Mouse (Mus musculus): ENCODE results near the gene Fa2h. TPM values are rescaled to one million over a fixed set of nuclear protein-coding genes. Genes with fewer than 3 reads are reported as not detected.
A peak's percentile ranks its signal among the peaks of the same experiment; 100 is the strongest.

Fa2h gene
- total RNA-seq (2021): under 1 TPM in 1 of 2 experiments, not detected in 1; 0.21 TPM
- long read RNA-seq, experiment 1: 0 reads
- long read RNA-seq, experiment 2: 0 reads

DNA sequence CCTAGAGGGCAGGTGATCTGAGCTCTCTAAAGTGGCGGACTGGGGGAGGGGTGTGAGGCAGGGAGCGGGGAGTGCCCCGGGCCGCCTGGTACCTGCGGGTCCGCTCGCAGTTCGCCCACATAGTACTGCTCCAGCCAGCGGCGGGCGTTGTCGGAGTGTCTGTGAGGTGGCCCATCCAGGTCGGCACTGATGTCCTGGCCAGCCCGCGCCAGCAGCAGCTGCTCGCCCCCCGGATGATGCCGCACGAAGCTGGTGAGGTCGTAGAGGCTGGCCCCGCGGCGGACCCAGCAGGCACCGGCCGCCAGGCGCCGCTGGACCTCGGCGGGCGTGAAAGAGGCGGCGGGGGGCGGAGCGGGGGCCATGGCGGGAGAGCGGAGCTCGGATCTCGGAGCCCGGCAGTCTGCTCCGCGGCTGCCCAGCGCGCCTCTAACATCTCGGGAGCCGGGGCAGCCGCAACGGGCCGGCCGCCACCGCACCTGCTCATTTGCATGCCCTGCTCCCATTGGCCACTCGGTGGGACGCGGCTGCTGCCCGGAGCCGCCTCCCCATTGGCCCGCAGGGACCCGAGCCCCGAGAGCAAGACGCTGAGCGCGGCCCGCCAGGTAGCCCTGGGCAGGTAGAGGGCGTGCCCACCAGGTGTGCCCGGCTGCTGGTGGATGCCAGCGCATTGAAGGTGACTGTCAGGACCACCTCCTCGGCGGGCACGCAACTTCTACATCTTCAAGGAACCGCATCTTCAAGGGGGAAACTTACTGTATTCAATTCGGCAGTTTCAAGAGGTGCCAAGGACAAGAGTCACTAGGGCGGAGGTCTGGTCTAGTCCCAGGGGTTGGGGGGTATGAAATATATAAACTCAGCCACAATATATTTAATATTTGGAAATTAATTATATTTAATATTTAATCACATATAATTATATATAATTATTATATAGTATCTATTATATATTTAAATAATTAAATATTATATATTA lies at the start of gene Fa2h:
Gene Fa2h, minus strand, starts transcription at position 434 of the 973 bp plus-strand sequence.
- peak; percentile 58 to 77 for DNase-seq

DNA sequence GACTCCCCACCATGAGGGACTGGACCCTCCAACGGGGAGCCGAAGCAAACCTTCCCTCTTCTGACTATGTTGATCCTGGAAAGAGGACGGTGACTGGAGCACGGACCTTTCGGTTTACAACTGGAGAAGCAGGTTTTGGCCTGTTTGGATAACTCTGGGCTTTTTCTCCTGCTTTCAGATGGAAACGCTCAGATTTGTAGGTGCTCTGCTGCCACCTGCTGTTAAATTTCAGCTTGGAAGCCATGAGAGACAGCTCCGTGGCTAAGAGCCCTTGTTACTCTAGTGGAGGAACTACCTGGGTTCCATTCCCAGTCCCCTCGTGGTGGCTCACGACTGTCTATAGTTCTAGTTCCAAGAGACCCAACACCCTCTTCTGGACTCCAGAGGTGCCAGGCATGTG lies 45.6 kb upstream of the Fa2h start:
- peak; percentile 60 to 85 for DNase-seq

DNA sequence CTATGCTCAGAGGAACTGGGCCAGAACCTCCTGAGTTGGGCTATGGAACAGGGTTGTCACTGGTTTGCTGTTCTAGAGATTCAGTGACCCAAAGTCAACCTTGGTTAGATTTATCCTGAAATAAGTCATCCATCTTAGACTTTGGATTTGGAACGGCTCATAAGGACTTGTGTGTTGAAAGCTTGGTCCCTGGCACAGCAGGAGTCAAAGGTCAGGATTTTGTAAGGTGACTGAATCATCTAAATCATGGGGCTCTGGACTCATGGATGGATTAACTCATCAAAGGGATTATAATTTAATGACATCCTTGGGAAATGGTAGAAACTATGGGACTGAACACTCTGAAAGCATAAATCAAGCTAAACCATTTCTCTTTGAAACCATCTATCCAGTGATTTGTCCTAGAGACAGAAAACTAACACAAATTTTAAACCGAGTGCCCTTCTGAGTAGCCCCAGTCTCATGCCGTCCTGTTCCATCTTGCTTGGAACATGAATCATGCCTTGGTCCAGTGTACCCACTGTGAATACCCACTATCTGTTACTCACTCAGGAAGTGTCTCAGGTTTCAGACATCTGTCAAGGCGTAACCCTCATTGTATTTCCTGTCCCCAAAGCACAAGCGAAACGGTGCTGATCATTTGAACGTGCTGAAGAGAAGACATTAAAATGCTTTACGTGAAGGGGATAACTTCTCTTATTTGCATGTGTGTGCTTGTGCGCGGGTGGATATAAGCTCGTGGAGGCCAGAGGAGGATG lies 41.6 kb upstream of the Fa2h start:
- no peak for DNase-seq

DNA sequence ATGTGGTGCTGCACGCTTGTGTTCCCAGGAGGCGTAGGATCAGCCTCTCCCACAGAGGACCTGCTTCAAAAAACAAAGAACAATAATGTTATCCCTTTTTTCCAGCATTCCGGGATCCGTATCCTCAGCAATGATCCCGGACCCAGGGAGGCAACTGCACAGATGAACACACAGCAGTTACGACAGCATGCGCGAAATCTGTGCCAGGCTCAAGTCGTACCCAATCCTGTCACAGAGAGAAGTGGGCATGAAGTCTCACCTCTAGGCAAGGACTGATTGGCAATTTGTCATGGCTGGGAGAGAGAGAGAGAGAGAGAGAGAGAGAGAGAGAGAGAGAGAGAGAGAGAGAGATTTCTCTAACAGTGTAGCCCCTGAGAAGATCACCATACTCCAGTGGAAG lies 31.0 kb upstream of the Fa2h start:
- no peak for DNase-seq

DNA sequence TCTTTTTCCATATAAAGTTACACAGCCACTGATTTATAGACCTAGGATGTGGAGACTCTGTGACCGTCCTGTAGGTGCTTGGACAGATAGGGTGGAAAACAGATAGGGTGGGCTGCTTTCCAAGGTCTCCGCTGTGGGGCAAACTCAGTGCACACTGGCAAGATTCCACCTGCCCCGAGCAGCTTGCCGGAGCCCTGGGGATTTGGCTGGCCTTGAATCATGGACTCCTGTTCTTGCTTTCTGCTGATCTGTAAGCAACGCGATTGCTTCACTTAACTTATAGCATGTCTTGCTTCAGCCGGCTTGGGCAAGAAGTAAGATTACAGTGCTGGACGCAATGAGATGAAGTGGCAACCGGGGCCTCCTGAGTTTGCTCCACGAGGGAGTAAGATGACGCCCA lies 30.6 kb upstream of the Fa2h start:
- no peak for DNase-seq

DNA sequence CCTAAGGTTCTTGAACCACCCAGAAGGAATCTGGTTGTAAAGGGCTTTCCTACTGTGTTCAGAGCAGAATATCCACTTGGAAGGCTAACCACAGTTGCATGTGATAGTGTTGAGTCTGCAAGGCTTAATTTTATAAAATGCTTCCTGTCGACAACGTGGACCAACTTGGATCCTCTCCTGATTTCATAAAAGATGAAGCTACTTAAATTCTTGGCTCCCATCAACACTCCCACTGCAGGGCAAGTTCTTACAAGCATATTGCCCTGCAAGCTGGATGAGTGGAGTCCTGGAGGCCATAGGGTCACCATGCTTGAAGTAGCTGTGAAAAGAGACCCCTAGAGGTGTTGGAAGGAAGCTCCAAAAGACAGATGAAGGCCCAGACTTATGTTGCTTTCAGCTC lies 29.0 kb upstream of the Fa2h start:
- DNase-seq: no peak

DNA sequence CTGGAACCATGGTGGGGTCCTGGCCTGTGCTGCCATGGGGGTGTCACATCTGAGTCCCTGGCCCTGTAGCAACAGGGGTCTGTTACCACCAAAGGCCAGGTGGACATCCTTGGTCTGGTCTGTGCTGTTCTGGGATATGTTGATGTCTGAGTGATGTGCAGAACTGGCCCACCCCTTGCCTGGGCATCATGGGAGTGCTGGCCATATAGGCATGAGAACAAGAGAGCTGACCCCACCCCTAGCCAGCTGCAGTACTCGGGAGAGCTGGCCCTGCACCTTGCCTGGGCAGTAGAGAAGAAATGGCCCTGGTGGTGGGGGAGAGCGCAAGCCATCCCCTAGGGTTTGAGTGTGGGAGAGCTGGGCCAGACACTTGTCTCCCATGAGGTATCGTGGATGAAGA lies 25.5 kb upstream of the Fa2h start:
- DNase-seq: no peak

DNA sequence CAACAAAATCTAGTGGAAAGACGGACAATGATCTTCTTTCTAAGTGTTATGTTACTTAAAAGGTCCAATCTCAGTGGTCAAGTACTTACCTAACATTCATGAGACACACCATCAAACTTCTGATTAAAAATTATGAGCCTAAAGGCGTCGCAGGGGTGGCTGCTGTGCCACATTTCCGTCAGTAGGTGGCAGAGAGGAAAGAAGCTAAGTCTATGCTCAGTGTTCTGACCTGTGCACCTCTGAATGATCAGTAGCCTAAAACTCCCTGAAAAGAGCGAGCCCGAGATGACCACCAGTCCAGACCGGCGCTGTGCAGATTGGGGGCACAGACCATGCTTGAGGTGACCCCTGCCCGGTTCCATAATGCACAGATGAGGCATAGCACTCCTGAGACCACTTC lies 25.0 kb upstream of the Fa2h start:
- DNase-seq: peak in 1 of 2 experiments; percentile 55

DNA sequence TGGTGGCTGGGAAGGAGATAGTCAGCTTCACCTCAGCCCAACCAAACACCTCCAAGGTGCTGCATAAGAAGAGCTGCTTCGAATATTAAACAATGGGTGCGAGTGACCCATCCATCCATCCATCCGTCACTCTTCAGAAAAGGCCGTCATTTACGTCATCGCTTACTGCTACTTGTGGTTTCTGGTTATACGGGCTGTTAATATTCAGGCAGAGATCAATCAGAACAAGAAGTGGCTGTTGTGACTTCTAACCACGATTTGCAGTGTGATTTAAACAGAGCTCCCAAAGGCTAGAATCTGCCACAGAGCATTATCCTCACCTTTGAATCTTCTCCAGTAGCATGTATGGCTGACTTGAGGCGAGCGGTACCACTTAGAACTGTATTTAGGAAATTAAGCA lies 23.6 kb upstream of the Fa2h start:
- DNase-seq: no peak

DNA sequence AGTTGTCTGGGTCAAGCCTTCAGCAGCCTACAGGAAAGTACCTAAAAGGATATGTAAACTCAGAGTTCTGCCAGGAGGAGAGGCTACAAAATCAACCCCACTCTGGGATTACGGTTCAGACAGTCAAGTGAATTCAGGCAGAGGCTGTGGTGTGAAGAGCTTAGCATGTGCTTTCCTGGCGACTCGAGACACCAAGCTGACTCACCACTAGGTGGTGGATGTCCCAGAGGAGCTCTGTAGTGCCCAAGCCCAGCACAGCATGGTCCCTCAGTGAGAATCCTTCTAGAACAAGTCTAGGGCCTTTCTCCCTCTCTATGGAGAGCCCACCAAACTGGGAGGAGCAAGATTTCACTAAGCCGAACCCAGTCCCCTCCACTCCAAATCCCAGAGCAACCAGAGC lies 9.8 kb upstream of the Fa2h start:
- no peak for DNase-seq

DNA sequence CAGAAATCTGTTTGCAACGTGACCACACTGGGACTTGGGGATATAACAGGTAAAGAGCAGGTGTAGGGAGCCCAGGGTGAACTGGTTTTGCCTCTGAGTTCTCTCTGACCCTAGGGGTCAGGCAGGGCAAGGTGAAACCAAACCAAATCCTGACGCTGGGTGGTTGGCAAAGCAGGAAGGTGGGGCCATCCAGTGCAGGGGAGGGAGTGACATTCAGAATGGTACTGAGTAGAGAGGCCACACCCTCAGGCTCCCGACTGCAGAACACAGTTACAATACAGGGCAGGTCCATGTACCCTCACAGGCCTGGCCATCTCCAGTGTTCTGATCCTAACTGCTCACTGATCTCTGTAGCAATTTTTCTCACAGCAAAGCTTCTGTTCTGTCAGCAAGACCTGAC lies 2.4 kb downstream of the Fa2h start:
- DNase-seq: no peak

DNA sequence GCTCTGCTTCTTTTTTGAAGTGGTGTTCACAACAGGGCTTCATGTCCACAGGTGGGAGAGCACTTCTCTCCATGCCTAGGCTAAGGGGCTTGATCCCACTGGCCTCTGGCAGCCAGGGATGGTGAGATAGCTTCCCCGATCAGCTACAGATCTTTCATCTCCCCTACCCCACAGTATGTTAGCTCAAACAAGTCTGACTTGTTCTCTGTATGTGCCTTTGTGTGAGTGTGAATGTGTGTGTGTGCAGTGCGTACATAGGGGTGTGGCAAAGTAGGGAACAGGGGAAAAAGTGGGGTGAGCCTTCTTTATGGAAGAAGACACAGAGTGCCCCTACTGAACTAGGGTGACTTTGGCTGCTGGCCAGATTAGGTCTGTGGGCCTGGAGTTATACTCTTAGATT lies 2.8 kb downstream of the Fa2h start:
- DNase-seq: no peak

DNA sequence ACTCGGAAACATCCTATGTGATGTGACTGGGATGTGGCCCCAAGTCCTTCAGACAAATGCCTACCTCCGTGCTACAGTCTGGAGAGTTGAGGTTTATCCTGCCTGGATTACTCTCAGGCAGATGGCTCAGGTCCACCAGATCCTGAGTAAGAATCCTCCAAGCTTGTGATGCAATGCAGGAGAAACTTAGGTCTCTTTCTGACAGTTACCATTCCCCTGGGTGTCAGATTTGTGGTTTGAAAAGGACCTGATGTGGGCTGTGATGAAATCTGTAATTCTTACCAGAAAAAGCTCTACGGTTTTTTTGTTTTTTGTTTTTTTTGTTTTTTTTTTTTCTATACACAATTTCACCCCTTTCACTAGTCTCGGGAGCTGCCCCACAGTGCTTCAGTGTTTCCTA lies 4.0 kb downstream of the Fa2h start:
- no peak for DNase-seq

DNA sequence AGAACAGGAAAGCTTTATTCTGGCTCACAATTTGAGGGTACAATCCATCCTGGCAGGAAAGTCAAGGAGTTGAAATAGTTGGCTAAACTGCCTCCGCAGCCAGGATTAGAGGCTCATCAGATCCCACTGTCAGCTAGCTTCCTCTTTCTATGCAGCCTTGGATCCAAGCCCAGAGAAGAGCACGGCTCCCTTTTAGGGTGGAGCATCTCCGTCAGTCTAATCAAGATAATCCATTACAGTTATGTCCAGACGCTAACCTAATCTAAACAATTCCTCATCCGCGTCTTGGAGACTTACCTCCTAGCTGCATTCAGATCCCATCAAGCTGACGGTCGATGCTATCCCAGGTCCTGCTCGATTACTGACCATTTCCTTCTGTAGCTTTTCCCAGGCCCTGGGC lies 7.7 kb downstream of the Fa2h start:
- DNase-seq: no peak

DNA sequence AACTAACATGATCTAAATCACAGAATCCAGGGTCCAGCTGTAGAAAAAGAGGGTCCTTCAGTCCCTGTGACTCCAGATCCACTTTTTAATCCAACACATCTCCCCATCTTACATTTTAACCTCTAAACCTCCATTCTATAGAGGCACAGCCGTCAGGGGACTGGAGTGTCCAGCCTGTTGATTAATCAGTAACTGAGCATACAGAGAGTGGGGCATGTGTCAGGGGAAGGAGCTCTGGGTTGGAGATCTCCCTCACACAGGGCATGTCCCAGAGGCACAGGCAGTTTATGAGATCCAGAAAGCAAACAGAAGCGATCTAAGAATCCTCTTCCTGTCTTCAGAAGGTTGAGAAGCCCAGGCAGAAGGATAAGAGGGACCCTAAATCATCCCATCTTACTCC lies 9.0 kb downstream of the Fa2h start:
- DNase-seq: no peak

DNA sequence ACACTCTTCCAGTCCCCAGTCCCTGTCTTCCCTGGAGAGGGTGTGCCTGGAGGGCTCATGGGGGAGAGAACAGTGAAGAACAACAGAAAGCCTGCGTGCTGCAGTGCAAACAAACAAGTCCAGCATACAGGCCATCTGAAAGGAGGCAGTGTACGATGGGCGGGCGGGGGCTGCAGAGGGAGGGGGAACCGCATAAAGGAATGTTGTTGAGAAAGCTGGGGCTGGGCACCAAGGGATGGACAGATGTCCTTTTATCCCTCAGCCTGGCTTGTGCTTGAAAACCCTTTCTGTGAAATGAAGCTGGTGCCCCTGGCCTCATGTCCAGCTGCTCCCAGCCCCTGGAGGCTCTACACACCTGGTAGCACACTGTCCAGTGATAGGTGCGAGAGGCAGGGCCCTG lies 18.4 kb downstream of the Fa2h start:
- no peak for DNase-seq

DNA sequence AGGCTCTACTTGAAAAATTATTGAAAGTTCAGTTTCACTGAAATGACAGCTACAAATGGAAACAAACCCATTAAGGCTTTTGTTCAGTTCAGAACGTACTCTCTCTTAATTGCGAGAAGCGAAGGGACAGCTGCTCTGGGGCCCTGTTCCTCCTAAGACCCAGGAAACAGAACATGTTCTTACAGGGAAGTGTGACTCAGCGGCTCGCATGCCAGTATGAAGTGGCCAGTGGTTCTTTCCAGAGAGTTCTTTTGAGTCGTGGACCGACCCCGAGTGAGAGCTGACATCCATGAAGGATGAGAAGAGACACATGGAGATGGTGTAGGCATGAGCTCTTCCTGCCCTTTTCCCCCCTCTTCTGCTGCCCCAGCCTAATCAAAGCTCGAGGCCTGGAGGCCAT lies 23.9 kb downstream of the Fa2h start:
- DNase-seq: no peak

DNA sequence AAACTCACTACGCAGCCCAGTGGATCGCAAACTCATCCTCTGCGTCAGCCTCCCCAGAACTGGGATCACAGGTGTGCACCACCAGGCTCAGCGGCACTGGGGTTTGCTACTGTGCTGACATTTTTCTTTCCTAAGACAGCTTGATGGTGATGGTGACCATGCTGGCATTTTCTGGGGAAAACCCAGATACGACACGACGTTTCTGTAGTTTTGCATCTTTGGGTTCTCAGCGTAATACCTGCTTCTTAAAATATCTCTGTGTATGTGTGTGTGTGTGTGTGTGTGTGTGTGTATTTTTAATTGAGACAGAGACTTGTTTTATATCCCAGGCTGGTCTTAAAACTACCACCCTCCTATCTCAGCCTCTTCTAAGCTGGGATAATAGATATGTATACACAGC lies 26.3 kb downstream of the Fa2h start:
- DNase-seq: no peak

DNA sequence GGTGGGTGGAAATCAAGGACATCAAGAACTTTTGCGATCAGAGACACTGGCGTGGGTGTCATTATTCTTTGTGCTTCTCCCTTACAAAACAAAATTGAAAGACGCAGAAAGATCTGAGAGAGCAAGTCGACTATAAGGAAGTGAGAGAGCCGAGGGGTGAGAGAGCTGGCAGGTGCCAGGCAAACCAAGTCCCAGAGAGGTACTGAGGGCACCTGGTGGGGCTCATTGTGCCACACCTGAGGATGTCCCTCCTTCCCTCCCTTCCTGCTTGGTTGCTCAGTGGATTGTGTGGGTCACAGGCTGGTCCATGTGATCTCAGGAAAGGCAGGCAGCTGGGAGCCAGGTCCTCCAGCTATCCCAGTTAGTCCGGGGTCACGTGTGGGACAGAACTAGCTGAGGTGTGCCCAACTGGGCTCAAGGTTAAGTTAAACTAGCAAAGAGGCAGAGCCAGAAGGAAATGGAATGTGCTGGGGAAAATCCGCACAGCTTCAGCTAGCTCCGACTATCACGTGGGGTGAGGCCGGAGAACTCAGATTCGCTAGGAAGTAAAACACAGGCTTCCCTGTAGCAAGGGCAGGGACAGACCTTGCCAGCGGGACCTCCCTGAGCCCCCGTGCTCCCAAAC lies 26.9 kb downstream of the Fa2h start:
- peak; percentile 50 to 76 for DNase-seq

DNA sequence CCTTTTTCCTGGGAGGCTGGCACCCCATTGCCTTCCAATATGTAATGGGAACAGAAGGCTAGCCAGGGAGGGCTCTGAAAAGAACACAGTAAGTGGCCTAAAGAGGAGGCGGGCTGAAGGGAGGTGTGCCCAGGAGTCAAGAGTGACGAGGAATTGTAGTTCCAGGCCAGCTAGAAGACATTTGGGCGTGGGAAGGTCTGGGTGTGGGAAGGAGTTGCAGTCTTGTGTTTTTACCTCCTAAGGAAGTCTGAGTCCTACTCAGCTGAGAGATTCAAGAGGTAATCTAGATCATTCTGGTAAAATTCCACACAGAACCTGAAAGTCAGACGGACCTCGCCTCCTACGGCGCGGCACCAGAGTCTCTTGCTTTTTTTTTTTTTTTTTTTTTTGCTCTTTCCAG lies 30.1 kb downstream of the Fa2h start:
- no peak for DNase-seq

DNA sequence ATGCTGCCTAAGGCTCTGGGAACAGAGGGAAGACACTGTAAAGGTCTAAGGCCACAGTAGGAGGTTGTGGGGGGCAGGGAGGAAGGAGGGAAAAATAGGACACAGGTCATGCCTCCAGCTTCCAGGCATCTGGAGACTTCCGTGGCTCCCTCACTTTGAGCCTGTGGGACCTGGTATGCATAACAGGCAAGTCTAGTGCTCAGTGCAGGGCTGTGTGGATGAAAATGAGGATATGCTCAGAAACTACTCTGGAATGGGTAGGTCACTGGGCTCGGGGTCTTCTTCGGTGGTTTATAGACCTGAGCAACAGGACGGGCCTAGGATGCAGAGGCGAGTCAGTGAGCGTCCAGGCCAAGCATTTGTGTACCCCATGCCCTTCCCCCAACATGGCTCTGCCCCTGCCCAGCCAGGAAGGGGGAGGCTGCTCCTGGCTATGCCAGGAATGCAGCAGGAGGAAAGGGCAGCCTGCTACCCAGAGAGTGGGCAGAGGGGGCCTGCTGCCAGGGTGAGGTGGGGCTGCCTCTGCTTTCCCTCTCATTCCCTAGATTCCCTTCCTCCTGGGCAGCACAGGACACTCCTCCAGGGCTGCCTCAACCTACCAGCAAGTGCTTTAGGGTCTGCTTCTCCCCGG lies 32.9 kb downstream of the Fa2h start:
- no peak for DNase-seq

DNA sequence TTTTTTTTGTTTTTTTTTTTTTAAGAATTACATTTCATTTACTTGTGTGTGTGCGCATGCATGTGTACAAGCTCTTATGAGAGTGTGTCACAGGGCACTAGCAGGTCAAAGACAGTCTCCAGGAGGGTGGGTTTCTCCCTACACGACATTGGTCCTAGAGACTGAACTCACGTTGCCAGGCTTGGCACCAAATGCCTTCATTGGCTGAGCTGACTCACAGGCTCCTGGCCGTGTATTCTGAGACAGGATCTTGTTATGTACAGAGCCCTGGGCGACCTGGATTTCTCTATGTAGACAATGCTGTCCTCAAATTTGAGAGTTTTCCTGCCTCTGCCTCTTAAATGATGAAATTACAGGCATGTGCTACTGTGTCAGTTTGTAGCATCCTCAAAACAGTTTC lies 33.7 kb downstream of the Fa2h start:
- DNase-seq: no peak
